Mouse (Mus musculus) CD4-positive, CD25-positive, alpha-beta regulatory T cell (primary cell): Measurements from ENCODE around the gene Lsm3. TPM values are rescaled to one million over a fixed set of nuclear protein-coding genes. Genes with fewer than 3 reads are reported as not detected.

Source experiments
- polyA plus RNA-seq: library from polyadenylated mRNA; unstranded; fragments of 100-300 nt; shearing (Covaris generic); gene quantifications from one replicate; pipeline ENCODE4 v1.2.1, GENCODE M21; 2017

Lsm3 gene
- polyA plus RNA-seq, result 128 TPM

GRCm38 (mm10) chr6:91515545-91516449, at the start of gene Lsm3, which contains the start of gene Xpc:
Gene Lsm3 (plus strand): TSS chr6:91515928.
Gene Xpc (minus strand): TSS chr6:91515888.

GRCm38 (mm10) chr6:91472868-91473804, 42.6 kb upstream of the Lsm3 start, which contains the start of the genes Chchd4 and Tmem43:
Gene Chchd4 (minus strand): TSS chr6:91473546.
Gene Tmem43 (plus strand): TSS chr6:91473703.

Other genes starting within 250 kb of the Lsm3 start
- gene Wnt7a, start 104.6 kb upstream of the Lsm3 start, polyA plus RNA-seq, result not detected
- gene Chchd4, start 42.4 kb upstream of the Lsm3 start, polyA plus RNA-seq, result 15.1 TPM
- gene Tmem43, start 42.2 kb upstream of the Lsm3 start, polyA plus RNA-seq, result 63.9 TPM
- gene Xpc, start within 50 bp of the Lsm3 start, polyA plus RNA-seq, result 36.3 TPM
- 87.2 TPM for gene Slc6a6, start 168.1 kb downstream of the Lsm3 start, polyA plus RNA-seq